Mouse (Mus musculus): Measurements from ENCODE around the gene Lpo.

Gene Lpo

DNA sequence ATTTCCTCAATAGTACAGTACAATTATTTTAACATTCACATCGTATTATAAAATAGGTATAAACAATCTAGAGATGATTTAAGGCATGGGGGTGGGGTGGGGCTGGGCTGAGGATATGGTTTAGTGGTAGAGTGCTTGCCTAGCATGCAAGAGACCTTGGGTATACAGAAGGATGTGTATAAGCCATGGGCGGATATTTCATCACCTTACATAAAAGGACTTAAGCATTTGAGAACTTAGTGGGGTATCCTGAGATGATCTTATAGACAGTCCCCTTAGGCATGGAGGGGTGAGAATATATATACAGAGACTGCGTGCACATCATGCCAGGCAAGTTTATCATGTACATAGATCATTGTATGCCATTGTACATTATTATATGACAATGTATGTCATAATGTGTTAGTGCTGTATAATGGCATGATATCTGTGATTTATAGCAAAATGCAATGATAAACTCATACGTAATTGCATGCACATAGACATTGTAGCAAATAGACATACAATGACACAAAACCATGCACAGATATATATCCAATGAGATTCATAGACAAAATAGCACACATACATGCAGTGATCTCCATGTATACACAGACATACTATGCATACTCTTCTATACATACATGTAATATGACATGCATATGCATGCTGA is 69.0 kb downstream of the Lpo start:
- DNase-seq (ENCODE audit: low read depth, low spot score), result no peak

GRCm38 (mm10) chr11:87758161-87758911 is 69.8 kb downstream of the Lpo start:
- DNase-seq (ENCODE audit: low read depth, low spot score), result no peak

GRCm38 (mm10) chr11:87757001-87757954 is 70.8 kb downstream of the Lpo start:
- no peak for DNase-seq (ENCODE audit: low read depth, low spot score)

Data from ZHBTc4 (cell line).